Mouse (Mus musculus): Measurements from ENCODE around the gene Lyve1. TPM values are rescaled to one million over a fixed set of nuclear protein-coding genes. Genes with fewer than 3 reads are reported as not detected.

The Lyve1 gene
- polyA plus RNA-seq, 1 experiment from 2014 or later = 2.8 TPM

DNA sequence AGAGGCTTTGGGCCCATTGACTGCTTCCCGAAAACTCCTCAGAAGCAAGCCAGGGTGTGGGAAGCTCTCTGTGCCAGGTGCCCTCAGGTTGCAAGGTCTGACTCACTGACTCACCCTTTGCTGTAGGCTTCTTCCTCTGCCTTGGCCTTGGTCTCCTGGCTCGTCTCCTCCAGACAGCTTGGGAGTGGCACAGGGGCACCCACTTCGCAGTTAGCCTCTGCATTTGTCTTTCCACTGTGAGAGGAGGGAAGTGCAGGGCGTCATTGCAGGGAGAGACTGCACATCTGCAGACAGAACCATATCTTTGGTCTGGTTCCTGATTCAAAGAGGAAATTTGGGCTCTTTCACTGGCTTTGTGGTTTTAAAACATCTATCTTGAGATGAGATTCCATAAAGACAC lies 15.0 kb upstream of the Lyve1 start:
- Histone ChIP-seq H3K4me2 (no peak overlapping the region), H3K9ac (no peak overlapping the region), H3K27me3 (no peaks in the 10 kb centered on the region), H3K9me3 (no peaks in the 10 kb centered on the region), H3K4me1 (no peaks in the 10 kb centered on the region), H3K27ac (no peak overlapping the region), H3K36me3 (no peaks in the 10 kb centered on the region), H3K4me3 (no peak overlapping the region)
- WGBS = 74% methylated on average over 4 of the region's 4 CpGs
- ATAC-seq (ENCODE audit: insufficient number of reproducible peaks, insufficient read depth, low FRiP score, low TSS enrichment, low read depth) = no peak

DNA sequence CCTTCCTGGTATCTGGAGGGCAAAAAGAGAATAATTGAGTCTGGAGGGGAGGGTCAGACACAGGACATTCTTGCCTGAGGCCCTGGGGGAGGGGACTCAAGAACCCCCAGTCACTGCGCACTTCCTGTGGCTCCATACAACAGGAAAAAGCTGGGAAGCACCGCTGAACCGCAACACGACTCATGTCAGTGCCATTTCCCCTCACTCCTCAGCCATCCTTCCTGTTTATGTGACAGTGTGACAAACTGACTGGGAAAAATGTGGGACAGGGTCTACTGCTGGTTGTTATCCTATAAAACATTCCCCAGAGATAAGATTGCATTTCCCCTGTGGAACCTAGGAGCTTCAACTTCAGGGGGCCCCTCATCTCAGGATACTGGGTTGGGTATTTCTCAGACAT lies 13.9 kb upstream of the Lyve1 start:
- Histone ChIP-seq H3K9me3 (no peaks in the 10 kb centered on the region), H3K36me3 (no peaks in the 10 kb centered on the region), H3K4me3 (no peak overlapping the region), H3K4me1 (no peaks in the 10 kb centered on the region), H3K27ac (no peak overlapping the region), H3K27me3 (no peaks in the 10 kb centered on the region), H3K9ac (no peak overlapping the region), H3K4me2 (no peak overlapping the region)
- ATAC-seq (ENCODE audit: insufficient number of reproducible peaks, insufficient read depth, low FRiP score, low TSS enrichment, low read depth) = no peak
- WGBS = 83% methylated on average over 4 of the region's 4 CpGs

DNA sequence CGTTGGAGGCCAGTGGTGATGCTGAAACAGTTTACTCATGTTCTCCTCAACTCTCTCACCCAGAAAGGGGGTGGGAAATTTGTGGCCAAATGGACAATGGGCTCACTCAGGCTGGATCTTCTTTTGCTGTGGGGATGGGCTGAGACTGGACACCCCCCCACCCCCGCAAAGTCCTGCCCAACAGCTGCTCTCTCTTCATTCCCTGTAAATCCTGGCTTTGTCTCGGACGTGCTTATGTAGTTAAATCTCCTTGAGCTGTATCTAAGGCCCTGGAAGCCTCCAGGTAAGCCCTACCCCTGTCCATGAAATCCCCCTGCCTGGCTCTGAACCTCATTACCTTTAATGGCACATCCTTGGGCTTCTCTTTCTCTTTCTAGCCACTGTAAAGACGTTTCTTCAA lies 5.8 kb upstream of the Lyve1 start:
- no peaks in the 10 kb centered on the region for H3K36me3 ChIP-seq
- ATAC-seq (ENCODE audit: insufficient number of reproducible peaks, insufficient read depth, low FRiP score, low TSS enrichment, low read depth) = no peak
- H3K4me2 ChIP-seq = no peak overlapping the region
- H3K9me3 ChIP-seq = 0 out of 2 replicates have a peak, but pooled peaks cover 3% of the 10 kb centered on the region
- no peaks in the 10 kb centered on the region for H3K27me3 ChIP-seq
- no peak overlapping the region for H3K9ac ChIP-seq
- H3K4me3 ChIP-seq = no peak overlapping the region
- no peak overlapping the region for H3K27ac ChIP-seq
- 65% methylated on average over 5 of the region's 5 CpGs for WGBS
- H3K4me1 ChIP-seq = 0 out of 2 replicates have a peak, but pooled peaks cover 6% of the 10 kb centered on the region

DNA sequence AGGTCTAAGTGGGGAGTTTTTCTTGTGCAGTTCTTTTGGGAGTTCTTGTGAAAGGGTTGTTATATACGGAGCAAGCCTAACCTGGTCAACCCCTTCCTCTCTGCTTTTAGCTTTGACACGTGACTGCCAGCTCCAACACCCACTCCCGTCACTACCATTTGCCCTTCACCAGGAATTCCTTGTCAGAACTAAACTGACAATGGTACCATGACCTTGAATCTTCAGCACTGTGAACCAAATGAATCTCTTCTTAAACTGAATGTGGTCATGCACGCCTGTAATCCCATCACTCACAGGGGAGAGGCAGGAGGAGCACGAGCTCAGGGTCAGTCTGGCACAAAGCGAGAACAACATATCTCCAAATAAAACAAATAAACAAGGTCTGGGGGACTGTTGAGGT lies 4.1 kb upstream of the Lyve1 start:
- ATAC-seq (ENCODE audit: insufficient number of reproducible peaks, insufficient read depth, low FRiP score, low TSS enrichment, low read depth) = no peak
- Histone ChIP-seq H3K4me3 (no peak overlapping the region), H3K27me3 (no peaks in the 10 kb centered on the region), H3K36me3 (no peaks in the 10 kb centered on the region), H3K9ac (no peak overlapping the region), H3K27ac (no peak overlapping the region), H3K4me2 (no peak overlapping the region), H3K4me1 (0 out of 2 replicates have a peak, but pooled peaks cover 6% of the 10 kb centered on the region), H3K9me3 (0 out of 2 replicates have a peak, but pooled peaks cover 3% of the 10 kb centered on the region)
- WGBS = 87% methylated on average over 6 of the region's 6 CpGs

DNA sequence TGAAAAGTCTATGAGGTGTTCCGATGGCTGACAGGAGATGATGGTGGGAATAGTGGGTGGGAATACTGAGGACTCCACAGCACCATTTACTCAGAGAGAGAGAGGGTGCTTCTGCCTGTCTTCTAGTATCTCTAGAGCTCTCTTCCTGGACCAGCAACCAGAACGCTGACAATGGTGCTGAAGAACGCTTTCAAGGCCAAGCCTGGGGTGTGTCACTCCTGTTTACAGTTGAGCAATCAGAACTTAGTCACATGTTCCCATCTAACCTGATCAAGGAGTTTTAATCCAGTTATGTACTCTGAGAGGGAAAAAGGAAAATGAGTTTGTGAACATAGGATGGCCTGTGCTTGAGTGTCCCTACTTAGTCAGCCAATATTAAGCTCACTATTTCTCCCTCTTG lies 3.0 kb upstream of the Lyve1 start:
- Histone ChIP-seq H3K4me2 (no peak overlapping the region), H3K9me3 (0 out of 2 replicates have a peak, but pooled peaks cover 3% of the 10 kb centered on the region), H3K9ac (no peak overlapping the region), H3K4me3 (no peak overlapping the region), H3K27me3 (no peaks in the 10 kb centered on the region), H3K36me3 (no peaks in the 10 kb centered on the region), H3K27ac (no peak overlapping the region), H3K4me1 (0 out of 2 replicates have a peak, but pooled peaks cover 6% of the 10 kb centered on the region)
- WGBS = 89% methylated on average over 3 of the region's 3 CpGs
- ATAC-seq (ENCODE audit: insufficient number of reproducible peaks, insufficient read depth, low FRiP score, low TSS enrichment, low read depth) = no peak

DNA sequence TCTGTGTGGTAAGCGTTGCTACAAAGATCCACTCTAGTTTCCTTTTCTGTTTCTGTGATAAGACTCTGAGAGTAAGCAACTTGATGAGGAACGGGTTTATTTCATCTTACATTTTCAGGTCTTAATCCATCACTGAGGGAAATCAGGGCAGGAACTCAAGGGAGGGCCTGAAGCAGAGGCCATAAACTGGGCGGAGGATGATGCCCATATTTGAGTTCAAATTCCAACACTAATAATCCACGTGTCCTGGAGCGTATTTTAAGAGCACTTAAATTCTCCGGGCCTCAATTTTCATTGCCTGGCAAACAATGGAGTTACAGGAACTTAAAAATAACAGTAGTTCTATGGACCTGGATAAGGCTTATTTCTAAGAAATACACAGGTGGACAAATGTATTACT lies 2.5 kb upstream of the Lyve1 start:
- H3K36me3 ChIP-seq = no peaks in the 10 kb centered on the region
- H3K9ac ChIP-seq = no peak overlapping the region
- no peak overlapping the region for H3K4me3 ChIP-seq
- no peaks in the 10 kb centered on the region for H3K27me3 ChIP-seq
- 84% methylated on average over 6 of the region's 6 CpGs for whole genome bisulfite sequencing
- ATAC-seq (ENCODE audit: insufficient number of reproducible peaks, insufficient read depth, low FRiP score, low TSS enrichment, low read depth) = no peak
- no peak overlapping the region for H3K4me2 ChIP-seq
- H3K4me1 ChIP-seq = 0 out of 2 replicates have a peak, but pooled peaks cover 6% of the 10 kb centered on the region
- 0 out of 2 replicates have a peak, but pooled peaks cover 3% of the 10 kb centered on the region for H3K9me3 ChIP-seq
- H3K27ac ChIP-seq = no peak overlapping the region

DNA sequence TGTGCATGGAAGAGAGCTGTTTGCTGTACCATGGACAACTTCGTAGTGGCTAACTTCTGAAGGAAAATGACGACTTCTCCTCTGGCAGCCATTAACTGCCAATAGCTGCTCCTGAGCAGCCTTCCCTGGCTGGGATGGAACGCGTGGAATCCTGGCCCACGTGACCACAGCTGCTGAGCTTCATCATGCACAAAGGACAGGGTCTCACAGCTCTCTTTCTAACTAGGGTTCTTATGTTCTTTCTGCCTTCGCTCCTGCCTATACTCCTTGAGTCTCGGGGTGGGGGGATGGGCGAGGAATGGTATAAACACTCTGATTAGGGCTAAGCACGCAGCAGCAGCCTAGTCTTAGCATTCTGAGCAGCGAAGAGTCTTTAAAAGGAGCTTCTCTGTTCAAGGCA lies 2.0 kb upstream of the Lyve1 start:
- H3K9me3 ChIP-seq = 0 out of 2 replicates have a peak, but pooled peaks cover 3% of the 10 kb centered on the region
- no peaks in the 10 kb centered on the region for H3K36me3 ChIP-seq
- ATAC-seq (ENCODE audit: insufficient number of reproducible peaks, insufficient read depth, low FRiP score, low TSS enrichment, low read depth) = no peak
- no peak overlapping the region for H3K27ac ChIP-seq
- 0 out of 2 replicates have a peak, but pooled peaks cover 6% of the 10 kb centered on the region for H3K4me1 ChIP-seq
- H3K9ac ChIP-seq = no peak overlapping the region
- H3K4me2 ChIP-seq = no peak overlapping the region
- 33% methylated on average over 10 of the region's 10 CpGs for WGBS
- H3K4me3 ChIP-seq = no peak overlapping the region
- H3K27me3 ChIP-seq = no peaks in the 10 kb centered on the region

DNA sequence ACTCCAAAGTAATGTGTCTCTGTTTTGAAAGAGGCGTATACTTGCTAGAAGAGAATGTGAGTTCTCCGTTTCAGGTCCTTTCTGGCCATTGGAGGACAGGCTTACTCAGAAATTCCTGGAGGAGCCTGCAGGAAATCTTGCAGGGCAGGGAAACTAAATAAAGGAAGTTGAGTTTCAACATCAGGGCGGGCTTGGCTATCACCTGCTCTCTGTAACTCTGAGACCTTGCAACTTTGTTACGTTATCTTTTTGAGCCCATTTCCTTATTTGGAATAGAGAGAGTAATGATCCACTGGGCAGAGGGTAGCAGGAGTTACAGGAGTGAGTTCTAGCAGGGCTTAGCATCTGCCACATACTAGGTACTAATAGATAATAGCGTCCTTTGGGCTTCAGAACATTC lies 2.9 kb downstream of the Lyve1 start:
- H3K27ac ChIP-seq = no peak overlapping the region
- no peaks in the 10 kb centered on the region for H3K9me3 ChIP-seq
- ATAC-seq (ENCODE audit: insufficient number of reproducible peaks, insufficient read depth, low FRiP score, low TSS enrichment, low read depth) = no peak
- H3K9ac ChIP-seq = no peak overlapping the region
- no peaks in the 10 kb centered on the region for H3K27me3 ChIP-seq
- H3K4me3 ChIP-seq = no peak overlapping the region
- H3K4me1 ChIP-seq = 0 out of 2 replicates have a peak, but pooled peaks cover 4% of the 10 kb centered on the region
- no peaks in the 10 kb centered on the region for H3K36me3 ChIP-seq
- no peak overlapping the region for H3K4me2 ChIP-seq
- WGBS = 64% methylated on average over 5 of the region's 5 CpGs

DNA sequence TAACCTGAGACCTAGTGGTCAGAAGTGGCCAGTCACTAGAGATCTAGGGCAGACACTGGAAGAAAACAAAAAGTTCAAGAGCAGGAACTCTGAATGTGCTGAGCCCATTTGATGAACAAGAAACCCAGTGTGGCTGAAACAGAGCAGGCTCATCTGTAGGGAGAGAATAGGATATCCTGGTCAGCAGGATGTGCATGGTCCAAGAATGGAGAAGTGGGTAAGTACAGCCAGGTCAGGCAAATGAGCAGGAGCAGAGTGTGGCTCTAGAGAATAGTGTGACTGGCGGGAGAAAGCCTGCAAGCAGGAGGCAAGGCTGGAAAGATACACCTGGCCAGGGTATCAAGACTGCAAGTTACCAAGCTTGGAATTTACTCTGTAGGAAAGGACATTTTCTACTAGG lies 7.4 kb downstream of the Lyve1 start:
- 81% methylated on average over 1 of the region's 1 CpGs for WGBS
- Histone ChIP-seq H3K4me3 (no peak overlapping the region), H3K36me3 (no peaks in the 10 kb centered on the region), H3K27ac (no peak overlapping the region), H3K4me1 (no peaks in the 10 kb centered on the region; the same call in 1 of the 2 replicates), H3K9ac (no peak overlapping the region), H3K4me2 (no peak overlapping the region), H3K9me3 (no peaks in the 10 kb centered on the region), H3K27me3 (no peaks in the 10 kb centered on the region)
- ATAC-seq (ENCODE audit: insufficient number of reproducible peaks, insufficient read depth, low FRiP score, low TSS enrichment, low read depth) = no peak

DNA sequence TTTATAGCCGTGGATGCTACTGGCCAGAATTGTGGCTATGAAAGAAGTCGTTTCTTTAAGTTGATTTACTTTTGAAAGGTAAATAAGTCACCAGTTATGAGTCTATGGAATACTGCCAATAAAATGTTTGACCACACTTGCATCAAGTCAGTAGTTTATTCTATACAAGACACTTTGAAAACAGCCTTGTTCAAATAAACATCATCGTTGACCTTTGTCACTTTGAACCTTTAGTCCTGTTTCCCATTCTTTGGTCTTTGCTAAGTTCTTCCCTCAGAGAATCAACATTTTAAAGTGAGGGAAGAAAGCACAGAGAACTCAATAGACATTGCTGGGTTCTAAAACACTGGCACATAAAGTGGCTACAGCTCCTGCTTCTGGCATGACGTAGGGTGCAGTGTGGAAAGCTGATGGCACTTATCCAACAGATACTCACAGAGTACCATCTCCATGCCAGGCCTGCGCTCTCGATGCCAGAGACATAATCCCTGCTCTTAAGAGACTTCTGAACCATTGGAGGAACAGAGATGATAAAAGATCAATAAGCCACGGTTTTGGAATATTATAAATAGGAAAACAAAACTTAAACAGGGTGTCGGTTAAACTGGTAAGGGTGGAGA lies 8.0 kb downstream of the Lyve1 start:
- H3K9ac ChIP-seq = no peak overlapping the region
- no peak for ATAC-seq (ENCODE audit: insufficient number of reproducible peaks, insufficient read depth, low FRiP score, low TSS enrichment, low read depth)
- H3K4me1 ChIP-seq = no peaks in the 10 kb centered on the region; the same call in 1 of the 2 replicates
- H3K4me3 ChIP-seq = no peak overlapping the region
- 84% methylated on average over 8 of the region's 8 CpGs for WGBS
- no peak overlapping the region for H3K4me2 ChIP-seq
- no peaks in the 10 kb centered on the region for H3K27me3 ChIP-seq
- H3K9me3 ChIP-seq = no peaks in the 10 kb centered on the region
- no peaks in the 10 kb centered on the region for H3K36me3 ChIP-seq
- no peak overlapping the region for H3K27ac ChIP-seq

DNA sequence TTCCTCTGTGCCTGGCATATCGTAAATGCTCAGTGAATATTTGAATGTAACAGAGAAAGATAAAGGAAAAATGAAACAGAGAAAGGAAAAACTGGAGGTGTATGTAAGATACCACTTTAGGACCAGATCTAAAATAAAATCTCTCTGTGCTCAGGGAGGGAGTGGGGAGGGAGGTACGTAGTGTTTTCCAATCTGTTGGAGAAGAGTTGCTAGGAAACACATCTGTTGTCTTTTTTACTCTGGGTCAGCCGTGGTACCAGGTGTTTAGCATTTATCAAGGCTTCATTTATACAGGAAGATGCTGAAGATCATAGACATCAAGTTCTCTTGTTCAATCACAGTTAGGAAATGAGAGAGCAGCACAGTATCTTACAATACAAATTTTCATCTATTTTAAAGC lies 8.5 kb downstream of the Lyve1 start:
- Histone ChIP-seq H3K4me2 (no peak overlapping the region), H3K4me1 (no peaks in the 10 kb centered on the region; the same call in 1 of the 2 replicates), H3K27ac (no peak overlapping the region), H3K9me3 (no peaks in the 10 kb centered on the region), H3K27me3 (no peaks in the 10 kb centered on the region), H3K36me3 (no peaks in the 10 kb centered on the region), H3K4me3 (no peak overlapping the region), H3K9ac (no peak overlapping the region)
- ATAC-seq (ENCODE audit: insufficient number of reproducible peaks, insufficient read depth, low FRiP score, low TSS enrichment, low read depth) = no peak
- 49% methylated on average over 3 of the region's 3 CpGs for WGBS

DNA sequence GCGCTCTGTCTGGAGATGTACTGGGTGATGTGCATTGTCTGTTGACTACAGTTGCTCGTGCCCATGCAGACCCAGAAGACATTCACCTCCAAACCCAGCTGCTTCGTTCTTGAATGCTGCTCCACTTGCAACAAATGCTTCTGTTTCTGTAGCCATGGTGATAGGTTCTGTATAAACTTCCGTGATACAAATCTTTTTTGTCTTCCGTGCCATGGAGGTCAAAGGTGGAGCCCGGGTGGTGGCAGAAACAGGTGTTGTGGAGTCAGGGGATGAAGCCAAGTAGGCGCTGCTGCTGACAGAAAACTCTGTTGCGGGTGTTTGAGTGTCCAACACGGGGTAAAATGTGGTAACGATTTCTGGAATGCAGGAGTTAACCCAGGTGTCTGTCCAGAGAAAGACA lies 9.4 kb downstream of the Lyve1 start:
- 65% methylated on average over 10 of the region's 10 CpGs for WGBS
- no peaks in the 10 kb centered on the region; the same call in 1 of the 2 replicates for H3K4me1 ChIP-seq
- no peaks in the 10 kb centered on the region for H3K27me3 ChIP-seq
- H3K4me3 ChIP-seq = no peak overlapping the region
- no peak overlapping the region for H3K27ac ChIP-seq
- H3K9ac ChIP-seq = no peak overlapping the region
- no peaks in the 10 kb centered on the region for H3K9me3 ChIP-seq
- no peak overlapping the region for H3K4me2 ChIP-seq
- ATAC-seq (ENCODE audit: insufficient number of reproducible peaks, insufficient read depth, low FRiP score, low TSS enrichment, low read depth) = no peak
- H3K36me3 ChIP-seq = no peaks in the 10 kb centered on the region
